Mouse (Mus musculus) retina, embryonic 14.5 days (tissue): ENCODE data around the gene Gm21992.
A peak's percentile ranks its signal among the peaks of the same experiment; 100 is the strongest.

ENCODE experiments used
- DNase-seq: peaks from one replicate; pipeline ENCODE4 v3.0.0-alpha.2; 2015; ENCODE audit warnings: low spot score

Gene Gm21992

GRCm38 (mm10) chr19:4711098-4711600 is 100.3 kb downstream of the Gm21992 start, which contains the start of gene Sptbn2:
Gene Sptbn2 (plus strand): TSS chr19:4711167.
- no peak for DNase-seq

- no peak for DNase-seq
Observed at GRCm38 (mm10) chr19:4708765-4709164, 102.6 kb downstream of the Gm21992 start.

- no peak for DNase-seq
Observed at GRCm38 (mm10) chr19:4701221-4701620, 110.2 kb downstream of the Gm21992 start.

- no peak for DNase-seq
Observed at GRCm38 (mm10) chr19:4700656-4701055, 110.8 kb downstream of the Gm21992 start.

- DNase-seq: no peak
Observed at GRCm38 (mm10) chr19:4699821-4700220, 111.6 kb downstream of the Gm21992 start.

GRCm38 (mm10) chr19:4698856-4699255 is 112.6 kb downstream of the Gm21992 start:
- DNase-seq: no peak

- peak; percentile 82 for DNase-seq
Observed at GRCm38 (mm10) chr19:4698205-4698677, 113.2 kb downstream of the Gm21992 start, which contains the start of gene Gm960. Gene Gm960 (minus strand): TSS chr19:4698668.

GRCm38 (mm10) chr19:4697721-4698120 is 113.7 kb downstream of the Gm21992 start:
- no peak for DNase-seq

GRCm38 (mm10) chr19:4697121-4697520 is 114.3 kb downstream of the Gm21992 start:
- DNase-seq: no peak

- DNase-seq: no peak
Observed at GRCm38 (mm10) chr19:4694346-4694745, 117.1 kb downstream of the Gm21992 start.
